Mouse (Mus musculus) mature B cell (primary cell): ENCODE results near the gene Fgfr2.
"Not testable (repeated sequence)": the region's sequence is repeated elsewhere in the genome, so short reads cannot be mapped to it uniquely, and the experiment has no call there.

Experiments used
- in situ Hi-C: fragments of 300-500 bp; cut with MboI; formaldehyde crosslinking; loops from 2 replicates; pipeline ENCODE4 v1.14.3; 2019

Gene Fgfr2

GRCm38 (mm10) chr7:132529206-132529605 is 593.9 kb downstream of the Fgfr2 start:
- in situ Hi-C loops: loop anchor here (25.0 kb wide), 1 partner anchor 642 kb away; no protein-coding TSS in a partner anchor

- in situ Hi-C loops: no loop called here
These were observed 609.6 kb downstream of the Fgfr2 start for GRCm38 (mm10) chr7:132513419-132513982.

- in situ Hi-C loops: no loop called here
These were observed 614.0 kb downstream of the Fgfr2 start for GRCm38 (mm10) chr7:132509110-132509509.

GRCm38 (mm10) chr7:132507361-132507760 is 615.8 kb downstream of the Fgfr2 start:
- in situ Hi-C loops: no loop called here

- in situ Hi-C loops: no loop called here
These were observed 616.9 kb downstream of the Fgfr2 start for GRCm38 (mm10) chr7:132506226-132506625.

- in situ Hi-C loops: not testable (repeated sequence)
These were observed 620.7 kb downstream of the Fgfr2 start for GRCm38 (mm10) chr7:132502445-132502844.

GRCm38 (mm10) chr7:132497142-132497541 is 626.0 kb downstream of the Fgfr2 start:
- in situ Hi-C loops: no loop called here

- in situ Hi-C loops: no loop called here
These were observed 628.9 kb downstream of the Fgfr2 start for GRCm38 (mm10) chr7:132494263-132494662.

GRCm38 (mm10) chr7:132493632-132494031 is 629.5 kb downstream of the Fgfr2 start:
- in situ Hi-C loops: no loop called here

- in situ Hi-C loops: no loop called here
These were observed 631.2 kb downstream of the Fgfr2 start for GRCm38 (mm10) chr7:132491902-132492301.

- in situ Hi-C loops: no loop called here
These were observed 635.8 kb downstream of the Fgfr2 start for GRCm38 (mm10) chr7:132487361-132487760.

- in situ Hi-C loops: no loop called here
These were observed 636.6 kb downstream of the Fgfr2 start for GRCm38 (mm10) chr7:132486403-132487178.

- in situ Hi-C loops: no loop called here
These were observed 638.7 kb downstream of the Fgfr2 start for GRCm38 (mm10) chr7:132484424-132484823.

GRCm38 (mm10) chr7:132480696-132481306 is 642.3 kb downstream of the Fgfr2 start:
- in situ Hi-C loops: no loop called here

- in situ Hi-C loops: loop anchor here (5.0 kb wide), 1 partner anchor 251 kb away; no protein-coding TSS in a partner anchor
These were observed 644.8 kb downstream of the Fgfr2 start for GRCm38 (mm10) chr7:132478295-132478809.

- in situ Hi-C loops: loop anchor here (5.0 kb wide), 1 partner anchor 250 kb away; no protein-coding TSS in a partner anchor
These were observed 645.4 kb downstream of the Fgfr2 start for GRCm38 (mm10) chr7:132477753-132478152.

- in situ Hi-C loops: loop anchor here (5.0 kb wide), 1 partner anchor 249 kb away; no protein-coding TSS in a partner anchor
These were observed 646.7 kb downstream of the Fgfr2 start for GRCm38 (mm10) chr7:132476491-132476890.

- in situ Hi-C loops: loop anchor here (5.0 kb wide), 1 partner anchor 248 kb away; no protein-coding TSS in a partner anchor
These were observed 648.1 kb downstream of the Fgfr2 start for GRCm38 (mm10) chr7:132475069-132475468.

- in situ Hi-C loops: loop anchor here (5.0 kb wide), 1 partner anchor 154 kb away; the partner anchor contains the start of gene Chst15
These were observed 651.8 kb downstream of the Fgfr2 start for GRCm38 (mm10) chr7:132471327-132471726.

- in situ Hi-C loops: no loop called here
These were observed 654.8 kb downstream of the Fgfr2 start for GRCm38 (mm10) chr7:132468391-132468790.

- in situ Hi-C loops: no loop called here
These were observed 657.3 kb downstream of the Fgfr2 start for GRCm38 (mm10) chr7:132465897-132466296.

- in situ Hi-C loops: no loop called here
These were observed 658.3 kb downstream of the Fgfr2 start for GRCm38 (mm10) chr7:132464894-132465293.
